Mouse (Mus musculus): Measurements from ENCODE around the gene Fam166a. TPM values are rescaled to one million over a fixed set of nuclear protein-coding genes. Genes with fewer than 3 reads are reported as not detected.

Fam166a gene
- polyA plus RNA-seq, 1 experiment: 1.8 TPM

- DNase-seq (ENCODE audit: low read depth): no peak
Observed at GRCm38 (mm10) chr2:25185625-25186574, 32.6 kb upstream of the Fam166a start.

DNA sequence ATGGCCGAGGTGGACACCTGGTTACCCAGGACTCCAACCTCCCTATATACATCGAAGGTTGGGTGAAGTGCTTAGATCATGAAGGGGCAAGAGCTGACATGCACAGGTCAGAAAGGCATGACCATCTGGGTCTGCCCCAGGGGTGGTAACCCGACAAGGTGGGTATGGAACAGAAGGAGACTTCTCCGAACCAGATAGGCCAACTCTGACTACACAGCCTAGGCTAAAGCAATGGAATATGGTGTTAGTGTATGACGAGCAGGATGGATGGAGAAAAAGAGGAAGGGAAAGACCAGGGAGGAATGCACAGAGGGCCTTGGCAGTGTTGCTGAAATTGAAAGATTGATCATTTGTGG, 32.0 kb upstream of the Fam166a start:
- no peak for DNase-seq (ENCODE audit: low read depth)

- no peak for DNase-seq (ENCODE audit: low read depth)
Observed at GRCm38 (mm10) chr2:25187841-25188240, 30.7 kb upstream of the Fam166a start.

- no peak for DNase-seq (ENCODE audit: low read depth)
Observed at GRCm38 (mm10) chr2:25193330-25193770, 25.2 kb upstream of the Fam166a start.

- DNase-seq (ENCODE audit: low read depth): no peak
Observed at GRCm38 (mm10) chr2:25194006-25194405, 24.5 kb upstream of the Fam166a start.

DNA sequence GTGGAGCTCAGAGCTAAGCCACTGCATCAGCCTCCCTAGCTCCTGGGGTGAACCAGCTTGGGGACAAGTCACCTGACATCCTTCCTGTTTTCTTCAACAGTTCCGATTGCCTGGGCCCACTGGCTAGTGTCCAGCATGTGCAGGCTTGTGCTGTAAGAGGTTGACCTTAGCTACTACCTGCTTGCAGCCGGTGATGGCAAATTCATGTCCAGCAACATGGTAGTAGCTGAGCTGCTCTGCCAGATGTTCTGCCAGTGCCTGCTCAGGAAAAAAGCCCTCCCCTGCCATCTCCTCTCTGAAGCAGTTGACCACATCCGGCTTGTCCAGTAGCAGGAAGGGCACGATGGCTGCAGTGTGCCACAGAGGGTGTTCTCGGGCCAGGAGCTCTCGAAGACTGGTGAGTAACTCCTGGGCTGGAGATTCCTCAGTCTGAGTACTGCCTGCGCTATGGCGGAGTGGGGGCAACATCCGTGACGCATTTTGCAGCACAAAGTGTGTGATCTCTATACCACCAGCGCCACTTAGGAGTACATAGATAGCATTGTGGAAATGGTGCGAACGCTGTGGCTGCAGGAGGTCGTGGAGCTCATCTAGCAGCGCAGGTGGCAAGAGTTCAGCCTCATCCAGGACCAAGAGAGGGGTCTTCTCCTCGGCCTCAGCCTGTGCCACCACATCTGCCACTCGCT, 23.9 kb upstream of the Fam166a start:
- DNase-seq (ENCODE audit: low read depth): no peak

DNA sequence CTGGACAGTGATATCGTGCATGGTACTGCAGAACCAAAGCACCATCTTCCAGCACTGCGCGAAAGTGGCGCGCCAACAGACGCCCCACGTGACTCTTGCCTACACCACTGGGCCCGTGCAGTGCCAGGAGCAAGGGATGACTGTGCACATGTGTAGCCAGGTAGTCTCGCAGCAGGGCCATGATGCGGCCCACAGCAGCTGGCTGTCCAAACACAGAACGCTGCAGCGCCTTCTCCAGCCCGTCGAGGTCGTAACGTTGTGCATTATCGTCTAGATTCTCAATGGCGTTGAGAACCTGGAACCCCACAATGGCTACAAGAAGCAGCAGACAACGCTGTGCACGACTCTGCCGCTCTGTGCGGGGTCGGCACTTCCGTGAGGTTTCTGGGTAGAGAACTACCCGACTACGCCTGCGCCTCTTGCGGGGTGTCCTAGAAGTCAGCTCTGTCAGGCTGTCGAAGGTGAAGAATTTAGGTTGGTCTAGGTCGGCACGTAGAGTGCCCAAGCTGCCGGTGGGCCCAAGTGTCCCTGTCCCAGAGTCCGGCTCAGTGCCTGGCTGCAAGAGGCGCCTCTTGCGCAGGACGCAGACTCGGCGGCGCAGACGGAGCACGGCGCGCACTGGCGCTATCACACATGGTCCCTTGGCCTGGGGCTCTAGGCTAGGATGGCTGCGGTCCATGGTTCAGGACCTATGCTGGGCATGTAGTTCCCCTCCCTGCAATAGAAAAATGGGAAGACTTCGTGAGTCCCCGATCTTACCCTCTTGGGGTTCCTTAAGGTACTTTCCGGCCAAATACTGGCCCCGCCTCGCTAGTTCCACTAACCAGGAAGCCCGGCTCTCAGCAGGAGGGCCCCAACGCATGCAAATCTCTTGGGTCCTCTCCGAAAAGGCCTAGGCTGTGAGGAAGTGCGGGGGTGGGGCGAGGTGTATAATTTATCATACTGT, 23.1 kb upstream of the Fam166a start:
- no peak for DNase-seq (ENCODE audit: low read depth)

- DNase-seq (ENCODE audit: low read depth): no peak
Observed at GRCm38 (mm10) chr2:25196172-25196954, 22.2 kb upstream of the Fam166a start, which contains the start of gene Tor4a. Gene Tor4a, minus strand, starts transcription at chr2:25196886.

DNA sequence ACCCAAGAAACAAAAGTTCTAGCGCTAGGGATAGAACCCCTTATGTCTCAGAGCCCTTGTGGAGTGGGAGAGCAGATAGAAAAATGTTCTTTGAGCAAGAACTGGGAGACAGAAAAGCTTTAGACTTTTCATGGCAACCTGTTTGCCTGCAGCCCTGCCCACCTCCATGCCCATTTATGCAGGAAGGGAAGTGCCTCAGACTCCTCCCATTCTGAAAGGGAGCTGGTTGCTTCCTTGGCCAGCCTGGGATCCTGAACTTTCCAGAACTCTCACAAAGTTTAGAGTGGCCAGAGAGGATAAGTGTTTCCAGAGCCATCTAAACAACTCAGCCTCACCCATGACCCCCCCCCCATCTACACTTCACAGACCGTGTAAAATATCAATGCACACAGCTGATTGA, 21.4 kb upstream of the Fam166a start:
- DNase-seq (ENCODE audit: low read depth): no peak

DNA sequence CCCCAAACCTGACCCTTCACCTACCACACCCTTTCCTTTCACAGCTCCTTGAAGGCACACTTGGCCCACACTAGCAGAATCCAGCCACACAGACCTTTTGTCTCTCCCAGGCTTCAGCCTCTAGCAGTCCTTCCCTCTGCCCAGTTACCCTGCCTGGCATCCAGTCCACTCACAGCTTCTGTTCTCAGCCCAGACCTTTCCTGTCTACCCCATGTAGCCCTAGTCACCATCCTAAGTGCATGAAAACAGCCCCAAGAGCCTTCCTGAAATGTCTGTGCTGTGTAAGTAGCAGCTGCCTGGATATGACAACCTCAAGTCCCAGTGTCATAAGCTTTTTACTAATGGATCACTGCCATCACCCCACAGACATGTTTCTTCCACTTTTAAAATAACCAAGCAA, 20.6 kb upstream of the Fam166a start:
- no peak for DNase-seq (ENCODE audit: low read depth)

GRCm38 (mm10) chr2:25200631-25201030, 17.9 kb upstream of the Fam166a start:
- no peak for DNase-seq (ENCODE audit: low read depth)

DNA sequence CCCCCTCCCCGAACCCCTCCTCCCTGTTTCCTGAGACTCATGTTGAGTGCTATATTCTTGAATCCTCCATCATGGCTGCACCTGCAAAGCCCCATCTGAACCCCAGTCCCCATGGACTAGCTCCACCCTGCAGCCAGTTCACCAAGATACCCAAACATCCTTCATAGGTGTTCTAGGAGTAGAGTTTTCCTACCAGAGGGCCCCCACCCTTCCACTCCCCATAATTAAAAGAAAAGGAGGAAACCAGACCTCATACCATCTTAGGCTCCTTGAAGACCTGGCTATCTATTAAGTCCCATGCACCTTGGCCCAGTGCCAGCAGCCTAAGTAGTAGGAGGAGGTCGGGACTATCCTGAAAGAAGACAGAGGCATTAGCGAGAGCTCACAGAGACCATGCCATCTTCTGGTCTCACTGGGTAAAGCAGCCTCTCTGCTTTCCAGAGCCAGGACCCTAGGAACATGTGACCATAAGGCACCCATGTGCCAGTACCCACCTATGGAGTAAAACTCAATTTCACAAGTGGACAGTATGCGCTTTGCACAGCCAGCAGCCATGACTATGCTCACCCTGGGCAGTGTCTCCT, 14.8 kb upstream of the Fam166a start:
- no peak for DNase-seq (ENCODE audit: low read depth)

GRCm38 (mm10) chr2:25207593-25207992, 11.0 kb upstream of the Fam166a start:
- DNase-seq (ENCODE audit: low read depth): no peak

DNA sequence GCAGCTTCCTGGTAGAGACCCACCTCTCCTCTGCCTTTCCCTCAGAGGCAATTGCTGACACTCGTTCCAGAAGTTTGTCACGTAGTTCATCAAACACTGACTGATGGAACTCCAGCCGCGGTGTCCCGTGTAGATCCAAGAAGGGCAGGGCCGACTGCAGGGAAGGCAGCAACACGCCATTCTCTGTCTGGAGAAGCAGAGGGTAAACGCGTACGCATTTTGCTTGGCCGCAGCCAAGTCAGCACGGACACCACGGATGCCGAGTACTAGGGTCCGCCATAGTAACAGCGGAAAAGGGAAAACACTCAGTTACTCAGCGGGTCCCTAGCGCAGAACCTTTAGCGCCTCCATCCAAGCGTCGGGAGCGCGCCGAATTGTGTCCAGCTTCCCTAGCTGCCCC, 7.9 kb upstream of the Fam166a start:
- no peak for DNase-seq (ENCODE audit: low read depth)

- DNase-seq (ENCODE audit: low read depth): no peak
Observed at GRCm38 (mm10) chr2:25211121-25211670, 7.3 kb upstream of the Fam166a start, which contains the start of gene Nelfb. Gene Nelfb, minus strand, starts transcription at chr2:25211489.

- no peak for DNase-seq (ENCODE audit: low read depth)
Observed at GRCm38 (mm10) chr2:25213266-25213865, 5.2 kb upstream of the Fam166a start.

GRCm38 (mm10) chr2:25214444-25214843, 4.1 kb upstream of the Fam166a start, which contains the start of gene Stpg3:
Gene Stpg3, minus strand, starts transcription at chr2:25214637.
- DNase-seq (ENCODE audit: low read depth): no peak

DNA sequence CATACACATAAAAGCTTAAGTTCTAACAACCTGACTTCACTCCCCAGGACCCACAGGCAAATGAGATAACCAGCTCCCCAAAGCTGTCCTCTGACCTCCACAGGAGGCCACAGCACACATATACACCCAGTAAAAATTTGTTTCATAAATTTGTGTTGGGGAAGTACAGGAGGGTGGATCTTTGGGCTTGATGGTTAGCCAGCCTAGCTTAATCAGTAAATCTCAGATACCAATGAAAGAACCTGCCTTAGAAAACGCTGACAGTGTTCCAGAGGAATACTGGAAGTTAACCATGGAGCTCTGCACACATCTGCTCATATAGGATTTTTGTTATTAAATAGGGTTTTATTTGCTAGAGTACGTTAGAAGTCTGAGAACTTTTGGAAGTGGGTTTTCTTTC, 879 bp upstream of the Fam166a start:
- DNase-seq (ENCODE audit: low read depth): no peak

GRCm38 (mm10) chr2:25221331-25221772, 2.8 kb downstream of the Fam166a start:
- DNase-seq (ENCODE audit: low read depth): no peak

Data from gonadal fat pad, adult 2 months (tissue).